Mouse (Mus musculus) C2C12 (cell line): Measurements from ENCODE around the gene Jpt2. TPM values are rescaled to one million over a fixed set of nuclear protein-coding genes. Genes with fewer than 3 reads are reported as not detected.

Source experiments
- H3K27me3 ChIP-seq: one replicate; pipeline ENCODE4 v1.6.1; 2011; ENCODE audit not compliant: control insufficient read depth, insufficient read depth, insufficient read length
- H3K36me3 ChIP-seq: one replicate; pipeline ENCODE4 v1.6.1; 2011; ENCODE audit not compliant: control insufficient read depth, insufficient read depth
- H3K4me3 ChIP-seq: one replicate; pipeline ENCODE4 v1.5.1; 2011; ENCODE audit warnings: mild to moderate bottlenecking, control low read depth; ENCODE audit not compliant: poor library complexity, insufficient read depth, severe bottlenecking
- H3K79me2 ChIP-seq: one replicate; pipeline ENCODE4 v1.6.1; 2011; ENCODE audit not compliant: control insufficient read depth, insufficient read depth
- H3K79me3 ChIP-seq: one replicate; pipeline ENCODE4 v1.6.1; 2011; ENCODE audit warnings: low read depth, control low read depth
- H3ac ChIP-seq: one replicate; pipeline ENCODE3; 2011; ENCODE audit warnings: low read depth; ENCODE audit not compliant: control insufficient read depth, insufficient read length
- CEBPB ChIP-seq: IDR thresholded peaks from one replicate; pipeline ENCODE4 v1.6.1; 2011; ENCODE audit warnings: low read depth, mild to moderate bottlenecking, control low read depth, moderate library complexity
- CTCF ChIP-seq: IDR thresholded peaks from one replicate; pipeline ENCODE4 v1.5.1; 2011; ENCODE audit not compliant: control insufficient read depth, insufficient read depth, insufficient read length
- FOSL1 ChIP-seq: IDR thresholded peaks from one replicate; pipeline ENCODE4 v1.8.0; 2011; ENCODE audit warnings: mild to moderate bottlenecking, low read length; ENCODE audit not compliant: poor library complexity, insufficient read depth, severe bottlenecking
- MAX ChIP-seq: IDR thresholded peaks from one replicate; pipeline ENCODE4 v1.6.1; 2011; ENCODE audit warnings: mild to moderate bottlenecking, control low read depth
- MYOD1 ChIP-seq: IDR thresholded peaks from one replicate; pipeline ENCODE4 v1.6.1; 2011; ENCODE audit warnings: low read depth; ENCODE audit not compliant: control insufficient read depth, insufficient read length
- MYOG ChIP-seq: IDR thresholded peaks from one replicate; pipeline ENCODE4 v1.6.1; 2011; ENCODE audit not compliant: control insufficient read depth, insufficient read length; ENCODE audit errors: extremely low read depth
- USF1 ChIP-seq: IDR thresholded peaks from one replicate; pipeline ENCODE4 v1.6.1; 2011; ENCODE audit warnings: low read depth, mild to moderate bottlenecking, control low read depth, moderate library complexity
- polyA plus RNA-seq: library from polyadenylated mRNA; unstranded; fragments of >200 nt; fragmentation: generic; extraction: Trizol; gene quantifications from one replicate; pipeline ENCODE4 v1.2.1, GENCODE M21; 2012; ENCODE audit warnings: missing spikeins

The Jpt2 gene
- polyA plus RNA-seq, 1 experiment, result 57.4 TPM

- Histone ChIP-seq H3K79me2 (peaks cover 46% of the 10 kb centered on the region), H3K79me3 (peaks cover 12% of the 10 kb centered on the region), H3K36me3 (peaks cover 45% of the 10 kb centered on the region), H3K27me3 (no peaks in the 10 kb centered on the region), H3K4me3 (peak overlapping the region; percentile 89), H3ac (peak overlapping the region; percentile 94)
- TF ChIP-seq CTCF, result peak; percentile 3
- no peak for TF ChIP-seq FOSL1
These were observed 66.2 kb downstream of the Jpt2 start for GRCm38 (mm10) chr17:24894061-24894994.

- Histone ChIP-seq H3ac (no peak overlapping the region), H3K4me3 (no peak overlapping the region), H3K36me3 (peaks cover 38% of the 10 kb centered on the region), H3K79me2 (peaks cover 46% of the 10 kb centered on the region), H3K79me3 (peaks cover 12% of the 10 kb centered on the region), H3K27me3 (no peaks in the 10 kb centered on the region)
- no peak for TF ChIP-seq MAX
- no peak for TF ChIP-seq FOSL1
- no peak for TF ChIP-seq CTCF
These were observed 67.2 kb downstream of the Jpt2 start for GRCm38 (mm10) chr17:24893276-24893675.

- TF ChIP-seq MYOD1, result no peak
- no peak for TF ChIP-seq MAX
- Histone ChIP-seq H3K27me3 (no peaks in the 10 kb centered on the region), H3K36me3 (peaks cover 35% of the 10 kb centered on the region), H3K4me3 (no peak overlapping the region), H3ac (peak overlapping the region; percentile 30), H3K79me3 (peaks cover 12% of the 10 kb centered on the region), H3K79me2 (peaks cover 47% of the 10 kb centered on the region)
These were observed 67.7 kb downstream of the Jpt2 start for GRCm38 (mm10) chr17:24892785-24893184.

GRCm38 (mm10) chr17:24891321-24891720, 69.2 kb downstream of the Jpt2 start:
- no peak for TF ChIP-seq CEBPB
- H3ac ChIP-seq, result no peak overlapping the region
- H3K79me3 ChIP-seq, result peaks cover 12% of the 10 kb centered on the region
- peaks cover 26% of the 10 kb centered on the region for H3K36me3 ChIP-seq
- H3K79me2 ChIP-seq, result peaks cover 50% of the 10 kb centered on the region
- no peak overlapping the region for H3K4me3 ChIP-seq
- H3K27me3 ChIP-seq, result no peaks in the 10 kb centered on the region

- Histone ChIP-seq H3K79me3 (peaks cover 15% of the 10 kb centered on the region), H3K4me3 (no peak overlapping the region), H3K79me2 (peaks cover 49% of the 10 kb centered on the region), H3K36me3 (peaks cover 26% of the 10 kb centered on the region), H3K27me3 (no peaks in the 10 kb centered on the region), H3ac (no peak overlapping the region)
- TF ChIP-seq MYOD1 (no peak), CEBPB (no peak), MYOG (no peak), MAX (no peak), CTCF (no peak)
These were observed 70.1 kb downstream of the Jpt2 start for GRCm38 (mm10) chr17:24890151-24891092.

- H3K79me2 ChIP-seq, result peaks cover 41% of the 10 kb centered on the region
- H3K4me3 ChIP-seq, result no peak overlapping the region
- H3K36me3 ChIP-seq, result peaks cover 25% of the 10 kb centered on the region
- TF ChIP-seq MAX (no peak), USF1 (no peak), FOSL1 (no peak), MYOG (no peak), CEBPB (no peak), CTCF (no peak), MYOD1 (no peak)
- peaks cover 13% of the 10 kb centered on the region for H3K79me3 ChIP-seq
- H3K27me3 ChIP-seq, result no peaks in the 10 kb centered on the region
- H3ac ChIP-seq, result no peak overlapping the region
These were observed 71.6 kb downstream of the Jpt2 start for GRCm38 (mm10) chr17:24888862-24889261.

Other genes with a start within 250 kb of the Jpt2 start
- gene Rnf151, start 242.6 kb downstream of the Jpt2 start, polyA plus RNA-seq, result 1.8 TPM
- gene Rps2, start 242.6 kb downstream of the Jpt2 start, polyA plus RNA-seq, result 381 TPM
- gene Ndufb10, start 236.2 kb downstream of the Jpt2 start, polyA plus RNA-seq, result 343 TPM
- gene Rpl3l, start 232.9 kb downstream of the Jpt2 start, polyA plus RNA-seq, result 0.06 TPM
- 57.8 TPM for gene Msrb1, start 224.0 kb downstream of the Jpt2 start, polyA plus RNA-seq
- gene Hs3st6, start 207.7 kb downstream of the Jpt2 start, polyA plus RNA-seq, result not detected
- gene Meiob, start 156.4 kb downstream of the Jpt2 start, polyA plus RNA-seq, result not detected
- gene Hagh, start 120.5 kb downstream of the Jpt2 start, polyA plus RNA-seq, result 30.4 TPM
- 5.5 TPM for gene Fahd1, start 110.3 kb downstream of the Jpt2 start, polyA plus RNA-seq
- gene Igfals, start 94.7 kb downstream of the Jpt2 start, polyA plus RNA-seq, result 0.06 TPM
- gene Nubp2, start 74.3 kb downstream of the Jpt2 start, polyA plus RNA-seq, result 66.5 TPM
- 37.0 TPM for gene Spsb3, start 74.0 kb downstream of the Jpt2 start, polyA plus RNA-seq
- gene Eme2, start 65.6 kb downstream of the Jpt2 start, polyA plus RNA-seq, result 11.2 TPM
- 107 TPM for gene Mrps34, start 65.6 kb downstream of the Jpt2 start, polyA plus RNA-seq
- 19.8 TPM for gene Nme3, start 64.2 kb downstream of the Jpt2 start, polyA plus RNA-seq
- gene Mapk8ip3, start 23.7 kb downstream of the Jpt2 start, polyA plus RNA-seq, result 17.7 TPM
- 4.3 TPM for gene Cramp1l, start 55.1 kb upstream of the Jpt2 start, polyA plus RNA-seq
- gene Ift140, start 55.4 kb upstream of the Jpt2 start, polyA plus RNA-seq, result 7.5 TPM
- gene Tmem204, start 122.9 kb upstream of the Jpt2 start, polyA plus RNA-seq, result 0.37 TPM
- gene Telo2, start 155.3 kb upstream of the Jpt2 start, polyA plus RNA-seq, result 18.3 TPM
- gene Ptx4, start 160.1 kb upstream of the Jpt2 start, polyA plus RNA-seq, result not detected
- gene Clcn7, start 172.7 kb upstream of the Jpt2 start, polyA plus RNA-seq, result 19.9 TPM
- not detected for gene Ccdc154, start 201.8 kb upstream of the Jpt2 start, polyA plus RNA-seq
- gene Gm38655, start 214.8 kb upstream of the Jpt2 start, polyA plus RNA-seq, result not detected
- 14.3 TPM for gene BC003965, start 223.9 kb upstream of the Jpt2 start, polyA plus RNA-seq
- gene Unkl, start 227.7 kb upstream of the Jpt2 start, polyA plus RNA-seq, result 1.8 TPM